Mouse (Mus musculus) cerebellum, adult 18-20 months (tissue): ENCODE data around the gene Aldh1a7.
"Not testable (repeated sequence)": the region's sequence is repeated elsewhere in the genome, so short reads cannot be mapped to it uniquely, and the experiment has no call there.

Source experiments
- DNase-seq, 2 experiments: peaks; one replicate each; pipeline ENCODE4 v3.0.0; 2021

Aldh1a7 gene

DNA sequence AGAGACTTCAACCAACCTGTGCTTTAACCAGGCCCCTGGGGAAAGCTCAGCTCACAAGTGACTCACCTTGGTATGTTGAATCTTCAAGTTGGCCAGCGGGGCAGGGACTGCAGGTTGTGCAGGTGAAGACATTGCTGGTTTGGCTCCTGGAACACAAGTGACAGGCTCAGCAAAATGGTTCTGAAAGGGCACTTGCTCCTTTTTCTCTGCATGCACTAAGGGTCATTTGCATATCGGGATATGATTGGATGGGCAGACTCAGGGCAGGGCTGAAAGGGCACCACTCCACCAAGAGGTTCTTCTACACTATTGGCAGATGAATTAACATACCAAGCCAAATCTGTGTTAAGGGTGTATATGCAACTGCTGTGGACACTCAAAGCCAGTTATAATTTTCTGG, at the start of gene Aldh1a7:
Gene Aldh1a7, minus strand, starts transcription at position 182 of the 400 bp plus-strand sequence.
- no peak for DNase-seq

DNA sequence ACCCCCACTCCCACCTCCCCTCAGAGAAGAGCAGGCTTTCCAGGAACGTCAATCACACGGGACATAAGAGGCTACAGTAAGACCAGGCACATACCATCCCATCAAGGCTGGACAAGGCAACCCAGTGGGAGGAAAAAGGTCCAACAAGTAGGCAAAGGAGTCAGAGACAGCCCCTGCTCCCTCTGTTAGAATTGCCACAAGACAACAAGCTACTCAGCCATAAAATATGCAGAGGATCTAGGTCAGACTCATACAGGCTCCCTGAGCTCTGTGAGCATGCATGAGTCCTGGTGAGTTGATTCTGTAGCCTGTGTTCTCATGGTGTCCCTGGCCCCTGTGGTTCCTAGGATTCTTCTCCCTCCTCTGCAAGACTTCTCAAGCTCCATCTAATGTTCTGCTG, 48.3 kb upstream of the Aldh1a7 start:
- DNase-seq = no peak

DNA sequence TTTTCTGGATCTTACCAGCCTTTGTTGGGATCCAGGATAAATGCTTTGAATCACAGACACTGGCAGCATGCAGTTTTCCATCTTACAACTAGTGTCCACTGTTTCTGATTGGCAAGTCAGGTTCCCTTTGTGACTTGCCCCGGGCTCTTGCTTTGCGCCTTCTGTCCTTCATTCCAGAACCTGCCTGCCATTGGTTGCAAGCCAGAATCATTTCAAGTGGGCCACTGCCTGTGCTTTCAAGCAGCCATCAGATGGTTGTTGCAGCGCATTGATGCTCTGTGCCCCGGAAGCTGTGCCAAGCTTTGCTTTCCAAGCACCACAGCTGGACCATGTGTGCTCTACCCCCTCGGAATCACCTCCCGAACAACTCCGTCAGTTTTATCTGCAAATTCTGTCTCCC, 46.6 kb upstream of the Aldh1a7 start:
- DNase-seq = peak; percentile 9 to 19

DNA sequence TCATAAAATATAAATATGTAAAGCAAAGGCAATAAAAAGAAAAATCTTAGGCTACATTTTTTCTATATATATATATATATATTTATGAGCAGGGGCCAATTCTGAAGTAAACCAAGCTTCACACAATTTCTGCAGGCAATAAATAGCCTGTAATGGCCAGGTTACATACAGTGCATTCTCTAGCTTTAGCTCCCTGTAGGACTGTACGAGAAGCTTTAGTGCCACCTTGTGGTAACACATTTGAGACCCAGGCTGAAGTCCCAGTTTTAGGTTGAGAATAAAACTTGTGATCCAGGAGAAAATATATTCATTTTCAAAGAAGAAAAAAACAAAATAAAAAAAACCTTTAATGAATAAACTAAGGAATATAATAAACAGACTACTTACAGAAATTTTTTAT, 36.9 kb upstream of the Aldh1a7 start:
- DNase-seq = peak in 1 of 2 experiments; percentile 3

DNA sequence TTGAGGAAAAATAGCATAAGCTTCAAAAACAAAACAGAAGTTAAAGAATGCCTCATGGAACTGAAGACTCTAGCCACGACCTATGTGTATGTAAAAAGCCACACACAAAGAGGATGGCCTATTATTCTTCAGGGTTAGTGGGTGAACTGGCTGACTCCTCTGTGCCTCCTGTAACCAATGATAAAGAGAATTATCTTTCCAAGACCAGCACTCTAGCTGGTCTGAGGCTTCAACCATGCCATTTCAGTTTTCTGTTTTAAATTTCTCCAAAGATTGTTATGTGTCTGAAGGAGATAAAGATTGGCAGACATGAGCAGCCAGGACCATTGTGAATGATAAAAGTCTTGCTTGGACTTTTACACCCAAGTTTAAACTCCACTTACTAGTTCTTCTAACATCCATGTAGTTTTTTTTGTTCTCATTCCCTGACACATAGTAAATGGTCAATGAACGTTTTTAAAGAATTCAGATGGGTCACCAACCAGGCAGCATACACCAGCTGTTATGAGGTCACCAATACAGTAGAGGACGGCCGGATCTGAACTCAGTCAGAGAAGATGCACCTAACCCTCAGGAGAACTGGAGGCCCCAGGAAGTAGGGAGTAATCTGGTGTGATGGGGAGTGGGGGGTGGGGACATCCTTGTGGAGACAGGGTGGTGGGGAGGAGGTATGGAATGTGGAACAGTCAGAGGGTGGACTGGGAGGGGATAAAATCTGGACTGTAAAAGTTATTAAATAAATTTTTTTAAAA, 34.5 kb upstream of the Aldh1a7 start:
- no peak for DNase-seq

DNA sequence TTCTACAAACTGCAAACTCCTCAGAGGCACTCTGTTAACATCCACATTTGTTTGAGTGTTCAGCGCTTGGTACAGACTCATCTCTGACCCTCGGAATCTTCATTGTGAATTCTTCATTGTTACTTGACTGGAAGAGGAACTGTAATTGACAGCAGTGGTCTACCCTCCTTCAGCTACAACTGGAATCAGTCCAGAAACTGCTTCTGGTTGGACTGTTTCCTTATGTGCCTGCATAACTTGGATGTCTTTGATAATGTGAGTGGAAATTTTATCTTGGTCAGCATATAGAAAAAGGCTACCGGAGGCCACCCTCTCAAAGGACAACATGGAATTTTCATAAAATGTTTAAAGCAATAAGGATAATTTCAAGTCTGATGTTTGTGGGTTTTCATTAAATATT, 33.8 kb upstream of the Aldh1a7 start:
- DNase-seq = no peak

DNA sequence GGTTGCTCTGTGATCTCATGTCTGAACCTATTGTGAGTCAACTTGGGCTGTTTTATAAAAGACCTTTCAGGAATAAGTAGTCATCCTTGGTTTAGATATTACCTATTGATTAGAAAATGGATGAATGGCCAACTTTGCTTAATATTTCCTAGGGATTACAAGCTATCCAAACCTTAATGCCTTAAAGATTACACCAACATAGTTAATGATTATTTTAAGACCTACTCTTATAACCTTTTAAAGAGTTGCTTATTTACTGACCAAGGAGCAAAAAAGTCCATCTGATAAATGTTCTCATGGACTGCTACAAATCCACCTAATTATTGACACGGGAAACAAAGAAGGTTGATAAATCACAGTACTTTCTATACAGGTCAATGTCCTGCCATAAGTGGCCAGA, 17.3 kb upstream of the Aldh1a7 start:
- no peak for DNase-seq

DNA sequence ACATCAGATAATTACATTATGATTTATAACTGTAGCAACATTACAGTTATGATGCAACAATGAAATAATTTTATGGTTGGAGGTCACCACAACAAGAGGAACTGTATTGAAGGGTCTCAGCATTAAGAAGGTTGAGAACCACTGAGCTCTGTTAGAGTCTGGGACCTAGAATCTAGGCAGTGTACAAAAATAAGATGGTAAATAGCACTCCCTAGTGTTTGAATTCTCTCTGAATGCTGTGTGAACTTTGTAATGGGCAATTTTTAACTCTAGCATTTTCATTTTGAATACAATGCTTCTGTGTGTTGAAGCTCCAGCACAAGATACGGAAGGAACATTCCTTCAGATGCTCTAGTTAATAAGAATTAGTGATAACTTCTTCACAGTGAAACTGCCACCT, 916 bp upstream of the Aldh1a7 start:
- DNase-seq = no peak

DNA sequence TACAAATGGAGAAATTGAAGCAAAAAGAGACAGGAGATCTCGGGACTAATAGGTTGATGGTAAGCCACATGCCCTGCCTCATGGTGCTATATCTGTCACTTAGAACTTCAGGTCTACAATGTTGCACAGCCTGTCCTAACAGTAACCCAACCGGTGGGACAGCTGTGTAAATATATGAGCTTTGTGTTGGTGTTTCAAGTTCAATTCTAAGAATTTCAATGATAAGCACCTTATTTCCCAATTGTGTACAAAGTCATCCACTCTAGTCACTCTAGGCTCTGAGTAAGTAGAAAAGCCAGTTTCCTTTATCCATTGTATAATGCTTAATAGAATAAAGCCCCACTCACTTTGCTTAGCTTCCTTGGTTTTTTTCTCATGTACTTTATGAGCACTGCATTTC, 4.4 kb downstream of the Aldh1a7 start:
- DNase-seq = no peak

DNA sequence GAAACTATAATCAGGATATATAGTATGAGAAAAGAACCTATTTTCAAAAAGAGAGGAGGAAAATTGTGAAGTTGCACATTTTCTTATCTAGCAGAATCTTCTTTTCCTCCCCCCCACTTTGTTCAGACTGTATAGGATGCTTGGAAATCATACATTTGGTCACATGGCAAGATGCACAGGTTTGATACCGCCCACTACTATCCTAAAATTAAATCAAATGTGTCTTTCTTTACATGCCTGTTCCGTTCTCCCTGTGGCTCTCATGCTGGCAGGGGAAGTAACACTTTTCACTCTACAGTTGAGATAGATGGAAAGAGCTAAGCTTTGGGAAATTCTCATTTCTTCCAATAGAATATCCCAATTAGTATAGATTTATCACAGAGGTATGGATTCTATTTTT, 7.1 kb downstream of the Aldh1a7 start:
- no peak for DNase-seq

DNA sequence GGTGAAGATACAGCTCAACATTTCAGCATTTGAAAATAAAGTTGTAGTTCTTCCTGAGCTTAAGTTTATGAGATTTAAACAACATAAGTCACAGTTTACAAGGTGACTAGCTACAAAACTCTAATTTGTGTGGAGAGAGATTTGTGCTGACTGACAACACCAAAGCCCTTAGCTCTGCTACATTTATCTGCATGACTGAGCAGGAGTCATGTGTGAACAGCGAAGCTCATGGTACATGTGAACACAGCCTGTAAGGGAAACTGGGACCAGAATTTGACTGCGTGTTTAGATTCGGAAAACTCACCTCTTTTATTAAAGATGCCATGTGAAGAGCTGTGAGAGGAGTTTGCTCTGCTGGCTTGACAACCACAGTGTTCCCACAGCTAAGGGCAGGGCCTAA, 11.7 kb downstream of the Aldh1a7 start:
- no peak for DNase-seq

DNA sequence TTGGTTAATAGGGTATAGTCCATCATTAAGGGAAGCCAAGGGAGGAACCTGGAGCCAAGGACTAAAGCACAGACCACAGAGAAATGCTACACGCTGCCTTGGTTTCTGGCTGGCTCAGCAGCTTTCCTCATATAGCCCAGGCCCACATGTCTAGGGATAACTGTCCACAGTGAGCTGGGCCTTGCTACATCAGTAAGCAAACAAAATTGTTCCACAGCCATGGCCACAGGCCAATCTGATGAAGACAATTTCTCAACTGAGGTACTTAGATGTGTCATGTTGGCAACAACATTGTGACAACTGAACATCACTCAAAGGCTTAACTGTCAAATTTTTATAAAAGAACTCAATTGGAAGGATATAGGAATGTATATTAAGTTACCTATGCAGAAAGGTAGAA, 12.3 kb downstream of the Aldh1a7 start:
- no peak for DNase-seq

DNA sequence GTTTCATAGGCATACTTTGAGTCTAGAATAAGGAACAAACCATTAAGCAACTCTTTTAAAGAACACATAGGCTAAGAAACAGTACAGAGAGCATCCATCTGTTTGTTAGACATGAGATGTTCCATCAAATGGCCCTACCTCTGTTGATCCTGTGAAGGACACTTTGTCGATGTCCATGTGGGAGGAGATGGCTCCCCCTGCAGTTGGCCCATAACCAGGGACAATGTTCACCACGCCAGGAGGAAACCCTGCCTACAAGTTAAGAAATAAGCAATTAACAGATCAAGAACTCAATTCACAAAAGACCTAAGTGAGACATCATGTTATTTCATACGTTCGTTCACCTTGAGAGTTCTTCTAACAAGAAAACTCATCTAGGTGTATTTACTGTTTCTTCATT, 12.8 kb downstream of the Aldh1a7 start:
- no peak for DNase-seq

DNA sequence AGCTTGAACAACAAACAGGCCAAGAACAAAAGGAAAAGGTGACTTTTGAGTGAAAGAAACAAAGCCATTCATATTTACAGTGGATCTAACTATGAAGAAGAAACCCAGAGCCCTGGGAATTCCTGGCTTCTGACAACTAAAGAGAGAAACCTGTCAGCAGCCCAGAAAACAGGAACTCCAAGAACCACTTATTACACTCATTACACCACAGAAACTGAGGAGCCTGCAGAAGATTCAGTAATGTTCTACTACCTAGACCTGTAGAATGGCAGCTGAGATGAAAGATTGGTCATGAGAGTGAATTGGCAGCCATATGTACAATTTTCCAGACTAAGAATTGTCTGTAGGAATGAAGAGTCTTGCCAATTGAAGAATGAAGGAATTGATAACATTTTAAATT, 20.2 kb downstream of the Aldh1a7 start:
- no peak for DNase-seq

DNA sequence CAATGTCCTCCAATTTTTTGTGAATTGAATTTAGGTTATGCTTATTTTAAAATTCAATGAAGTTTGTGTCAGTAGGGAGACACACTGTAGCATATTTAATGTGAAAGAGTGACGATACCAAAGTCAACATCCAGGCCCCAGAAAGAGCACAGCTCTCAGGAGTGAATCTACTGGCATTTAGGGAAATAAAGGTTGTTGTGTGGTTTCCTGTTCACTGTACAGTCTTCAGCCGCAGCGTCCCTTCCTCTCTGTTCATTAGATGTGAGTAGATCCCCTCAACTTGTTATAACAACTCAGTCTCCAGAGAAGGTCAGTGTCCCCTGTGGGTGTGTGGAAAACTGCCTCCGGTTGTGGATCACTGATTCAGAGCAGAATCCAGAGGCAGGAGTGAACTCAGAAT, 20.6 kb downstream of the Aldh1a7 start:
- DNase-seq = no peak

DNA sequence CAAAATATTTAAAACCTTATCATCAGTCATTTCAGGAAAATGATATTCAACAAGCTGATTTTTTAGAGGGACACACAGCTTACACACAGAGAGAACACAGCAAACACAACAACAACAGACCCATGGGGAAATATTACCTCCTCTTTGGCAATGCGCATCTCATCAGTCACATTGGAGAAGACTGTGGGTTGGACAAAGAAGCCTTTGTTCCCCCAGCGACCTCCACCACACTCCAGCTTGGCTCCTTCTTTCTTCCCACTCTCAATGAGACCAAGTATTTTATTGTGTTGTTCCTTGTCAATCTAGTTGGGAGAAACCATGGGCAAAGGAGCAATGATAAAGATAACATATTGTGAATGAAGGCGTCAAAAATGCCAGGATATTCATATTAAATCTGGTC, 25.3 kb downstream of the Aldh1a7 start:
- DNase-seq = no peak

DNA sequence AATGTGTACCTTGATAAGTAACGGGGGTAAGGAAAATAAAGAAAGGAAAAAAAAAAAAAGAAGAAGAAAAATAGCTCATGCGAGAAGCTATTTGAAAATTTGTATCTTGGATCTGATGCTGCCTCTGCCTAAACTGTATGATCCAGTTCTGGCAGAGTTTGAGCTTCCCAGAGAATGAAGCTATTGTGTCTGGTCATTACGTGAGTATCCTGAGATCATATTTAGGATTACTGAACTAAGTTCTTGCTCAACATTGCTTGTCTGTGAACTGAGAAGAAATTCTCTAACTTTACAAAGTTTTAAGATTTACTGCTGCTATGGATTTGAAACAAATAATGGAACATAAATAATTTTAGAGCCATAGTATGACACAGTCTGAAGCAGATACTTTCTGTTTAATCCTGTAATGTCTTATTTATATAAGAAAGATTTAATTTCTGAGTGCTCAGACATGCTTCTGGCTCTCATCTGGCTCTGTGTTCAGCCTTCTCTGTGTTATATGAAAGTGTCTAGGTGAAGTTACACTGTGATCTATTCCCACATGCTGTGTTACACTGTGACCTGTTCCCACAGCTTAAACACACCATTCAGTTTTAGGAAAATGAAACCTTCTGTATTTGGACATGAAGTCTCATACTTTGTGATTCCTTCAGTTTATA, 49.5 kb downstream of the Aldh1a7 start:
- no peak for DNase-seq

DNA sequence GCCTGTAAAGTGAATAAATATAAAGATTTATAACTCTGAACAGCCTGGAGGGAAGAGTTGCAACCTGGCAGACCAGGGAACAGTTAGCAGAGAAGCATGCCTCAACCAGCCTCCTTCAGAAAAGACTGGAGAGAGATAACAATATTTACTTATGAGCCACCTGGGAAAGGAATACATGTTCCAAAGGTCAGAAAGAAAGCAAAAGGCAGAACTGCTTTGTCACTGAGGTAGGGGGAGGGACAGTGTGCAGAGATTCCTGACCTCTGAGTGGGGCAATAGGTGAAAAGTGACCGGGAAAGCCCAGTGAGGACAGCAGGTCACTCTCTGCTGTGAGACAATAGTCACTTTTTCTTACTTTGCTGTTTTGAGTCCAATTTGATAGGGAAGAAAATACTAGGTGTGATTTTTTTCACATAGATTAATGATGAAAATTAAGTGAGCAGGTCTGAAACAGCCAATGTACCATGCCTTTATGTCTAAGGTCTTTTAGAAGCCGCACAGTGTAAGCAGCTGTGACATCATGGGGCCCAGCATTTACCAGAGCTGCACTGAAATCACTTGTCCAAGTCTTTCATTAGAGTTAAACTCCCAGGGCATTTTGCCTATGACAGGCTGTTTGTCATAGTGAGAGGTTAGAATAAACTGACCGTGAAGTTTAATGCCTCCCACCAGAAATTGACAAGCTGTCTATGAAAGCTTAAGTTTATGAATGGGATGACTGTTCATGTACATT, 73.1 kb downstream of the Aldh1a7 start:
- no peak for DNase-seq

DNA sequence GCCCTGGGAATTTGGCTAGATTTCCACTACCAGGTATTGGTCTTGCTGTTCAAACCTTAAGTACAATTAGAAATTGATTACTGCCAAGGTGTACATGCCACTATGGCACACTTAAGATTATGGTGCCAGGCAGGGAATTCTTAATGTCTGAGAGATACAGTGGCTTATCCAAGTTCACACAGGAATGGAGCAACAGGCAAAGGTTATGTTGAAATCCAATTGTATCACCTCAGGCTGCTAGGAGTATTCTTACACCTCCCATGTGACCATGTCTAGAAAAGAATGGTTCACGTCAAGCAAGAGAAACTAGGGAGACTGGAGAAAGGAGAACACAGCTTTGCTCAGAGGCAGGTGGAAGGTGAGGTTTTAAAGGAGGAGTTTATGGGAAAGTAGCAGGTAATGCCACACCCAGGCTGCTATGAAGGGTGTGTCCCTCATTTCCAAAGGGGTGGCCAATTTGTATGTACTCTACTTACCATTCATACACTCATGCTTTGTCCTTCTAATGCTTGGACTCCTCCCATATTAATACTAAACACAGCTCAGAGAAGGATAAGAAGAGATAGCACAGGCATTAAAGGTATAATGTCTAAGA, 74.2 kb downstream of the Aldh1a7 start:
- no peak for DNase-seq

DNA sequence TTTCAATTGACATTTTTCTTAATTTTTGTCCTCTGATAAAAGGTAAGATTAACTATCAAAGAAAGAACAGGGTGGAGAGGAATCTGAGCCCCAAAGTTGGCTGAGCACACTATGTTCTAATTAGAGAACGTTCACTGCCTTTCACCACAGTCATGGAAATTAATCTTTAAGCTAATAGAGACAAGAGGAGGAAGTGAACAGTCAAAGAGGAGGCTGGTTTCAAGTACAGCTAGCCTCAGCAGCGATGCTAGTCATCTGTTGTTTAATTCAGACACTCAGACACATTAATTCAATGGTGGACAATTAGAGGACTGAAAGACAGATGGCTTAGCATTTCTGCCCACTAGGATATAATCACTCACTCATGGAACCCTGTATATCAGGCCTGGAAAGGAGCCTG, 77.4 kb downstream of the Aldh1a7 start:
- no peak for DNase-seq

DNA sequence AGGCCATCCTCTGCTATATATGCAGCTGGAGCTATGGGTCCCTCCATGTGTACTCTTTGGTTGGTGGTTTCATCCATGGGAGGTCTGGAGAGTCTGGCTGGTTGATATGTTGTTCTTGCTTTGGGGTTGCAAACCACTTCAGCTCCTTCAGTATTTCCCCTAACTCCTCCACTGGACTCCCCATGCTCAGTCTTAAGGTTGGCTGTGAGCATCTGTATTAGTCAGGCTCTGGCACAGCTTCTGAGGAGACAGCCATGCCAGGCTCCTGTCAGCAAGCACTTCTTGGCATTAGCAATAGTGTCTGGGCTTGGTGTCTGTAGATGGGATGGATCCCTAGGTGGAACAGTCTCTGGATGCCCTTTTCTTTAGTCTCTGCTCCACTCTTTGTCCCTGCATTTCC, 79.9 kb downstream of the Aldh1a7 start:
- DNase-seq = not testable (repeated sequence)

DNA sequence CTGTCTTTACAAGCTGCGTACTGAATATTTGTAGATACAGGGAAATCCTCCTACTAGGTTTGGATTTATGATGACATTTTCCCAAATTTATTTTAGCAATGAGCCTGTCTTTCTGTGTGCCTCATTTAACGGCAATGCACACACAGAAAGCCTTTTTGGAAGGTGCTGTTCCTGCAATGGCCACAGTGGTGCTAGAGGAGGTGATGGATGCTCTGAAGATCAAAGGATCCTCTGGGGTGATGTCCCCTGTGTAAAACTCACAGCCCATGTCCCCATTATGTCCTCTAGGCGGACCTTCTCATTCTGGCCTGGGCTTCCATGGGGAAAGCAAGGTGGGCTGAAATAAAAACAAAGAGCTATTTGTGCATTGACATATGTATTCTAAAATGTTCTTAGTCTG, 83.0 kb downstream of the Aldh1a7 start:
- no peak for DNase-seq
